Mouse (Mus musculus) urinary bladder, adult 2 months (tissue): Measurements from ENCODE around the gene Dlst. TPM values are rescaled to one million over a fixed set of nuclear protein-coding genes. Genes with fewer than 3 reads are reported as not detected.

ENCODE experiments used
- DNase-seq: peaks from one replicate; pipeline ENCODE4 v3.0.0; 2022; ENCODE audit warnings: low spot score
- polyA plus RNA-seq: library from polyadenylated mRNA; depleted of rRNA; stranded (reverse); fragments of >200 nt; gene quantifications from 2 replicates; pipeline ENCODE4 v1.2.3, GENCODE M21; 2012

The Dlst gene
- polyA plus RNA-seq, 1 experiment: 128 TPM

GRCm38 (mm10) chr12:85150321-85151001 is 39.8 kb downstream of the Dlst start:
- no peak for DNase-seq

- no peak for DNase-seq
Measured at GRCm38 (mm10) chr12:85151002-85151774, 40.6 kb downstream of the Dlst start, which contains the start of gene Rps6kl1. Rps6kl1 (minus strand) TSS chr12:85151264.

GRCm38 (mm10) chr12:85153011-85153410 is 42.4 kb downstream of the Dlst start:
- DNase-seq: no peak

- no peak for DNase-seq
Measured at GRCm38 (mm10) chr12:85156324-85156723, 45.7 kb downstream of the Dlst start.

GRCm38 (mm10) chr12:85157797-85158460 is 47.3 kb downstream of the Dlst start:
- DNase-seq: no peak

GRCm38 (mm10) chr12:85158801-85159200 is 48.2 kb downstream of the Dlst start:
- no peak for DNase-seq

- DNase-seq: no peak
Measured at GRCm38 (mm10) chr12:85159592-85159991, 49.0 kb downstream of the Dlst start.

- no peak for DNase-seq
Measured at GRCm38 (mm10) chr12:85164996-85165395, 54.4 kb downstream of the Dlst start.

GRCm38 (mm10) chr12:85166631-85167030 is 56.0 kb downstream of the Dlst start:
- DNase-seq: no peak

GRCm38 (mm10) chr12:85169117-85169858 is 58.7 kb downstream of the Dlst start:
- DNase-seq: peak; percentile 78

- DNase-seq: no peak
Measured at GRCm38 (mm10) chr12:85169877-85170276, 59.2 kb downstream of the Dlst start.

- DNase-seq: no peak
Measured at GRCm38 (mm10) chr12:85170284-85170947, 59.8 kb downstream of the Dlst start.

- DNase-seq: no peak
Measured at GRCm38 (mm10) chr12:85170948-85171307, 60.3 kb downstream of the Dlst start.

GRCm38 (mm10) chr12:85174016-85174415 is 63.4 kb downstream of the Dlst start:
- DNase-seq: no peak

GRCm38 (mm10) chr12:85175087-85175675 is 64.5 kb downstream of the Dlst start:
- no peak for DNase-seq

- no peak for DNase-seq
Measured at GRCm38 (mm10) chr12:85175926-85176845, 65.6 kb downstream of the Dlst start.

- no peak for DNase-seq
Measured at GRCm38 (mm10) chr12:85176846-85177523, 66.4 kb downstream of the Dlst start.

GRCm38 (mm10) chr12:85177740-85178239 is 67.2 kb downstream of the Dlst start, which contains the start of gene Pgf:
Pgf (minus strand) TSS chr12:85177790.
- no peak for DNase-seq

- DNase-seq: no peak
Measured at GRCm38 (mm10) chr12:85178294-85178693, 67.7 kb downstream of the Dlst start.
